Mouse (Mus musculus) yolk sac, embryonic 10.5 days (tissue): Measurements from ENCODE around the gene Uchl4.
A peak's percentile ranks its signal among the peaks of the same experiment; 100 is the strongest.

Source experiments
- DNase-seq: peaks from one replicate; pipeline ENCODE4 v3.0.0-alpha.2; 2017; ENCODE audit warnings: low spot score

Uchl4 gene

GRCm38 (mm10) chr9:64234768-64235435, at the start of gene Uchl4:
TSS of gene Uchl4 (plus strand) at chr9:64235201.
- no peak for DNase-seq

DNA sequence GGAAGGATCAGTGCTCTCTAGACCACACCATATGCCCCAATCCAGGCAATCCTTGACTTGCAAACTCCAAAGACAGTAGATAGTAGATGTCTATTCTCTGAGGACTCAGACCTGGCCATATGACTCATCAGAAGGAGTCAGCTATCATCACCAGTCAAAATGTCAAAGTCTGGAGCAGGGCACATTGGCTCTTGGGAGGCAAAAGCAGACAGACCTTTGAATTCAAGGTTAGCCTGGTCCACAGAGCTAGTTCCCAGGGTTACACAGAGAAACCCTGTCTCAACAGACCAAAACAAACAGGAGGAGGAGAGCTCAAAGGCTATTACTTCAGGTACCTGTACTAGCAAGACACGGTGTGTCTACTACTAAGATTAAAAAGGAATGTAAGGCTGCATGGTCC, 41.1 kb upstream of the Uchl4 start:
- DNase-seq: peak; percentile 57

- no peak for DNase-seq
These were observed 39.4 kb upstream of the Uchl4 start for GRCm38 (mm10) chr9:64195554-64195953.

- no peak for DNase-seq
These were observed 37.5 kb upstream of the Uchl4 start for GRCm38 (mm10) chr9:64197524-64197923.

GRCm38 (mm10) chr9:64198068-64198762, 36.8 kb upstream of the Uchl4 start:
- no peak for DNase-seq

GRCm38 (mm10) chr9:64198763-64199418, 36.1 kb upstream of the Uchl4 start:
- DNase-seq: peak; percentile 64

GRCm38 (mm10) chr9:64199897-64200296, 35.1 kb upstream of the Uchl4 start:
- peak; percentile 64 for DNase-seq

- DNase-seq: no peak
These were observed 32.7 kb upstream of the Uchl4 start for GRCm38 (mm10) chr9:64202331-64202730.

GRCm38 (mm10) chr9:64202866-64203265, 32.1 kb upstream of the Uchl4 start:
- no peak for DNase-seq

- no peak for DNase-seq
These were observed 27.4 kb upstream of the Uchl4 start for GRCm38 (mm10) chr9:64207509-64208084.

GRCm38 (mm10) chr9:64214452-64214851, 20.5 kb upstream of the Uchl4 start:
- no peak for DNase-seq

DNA sequence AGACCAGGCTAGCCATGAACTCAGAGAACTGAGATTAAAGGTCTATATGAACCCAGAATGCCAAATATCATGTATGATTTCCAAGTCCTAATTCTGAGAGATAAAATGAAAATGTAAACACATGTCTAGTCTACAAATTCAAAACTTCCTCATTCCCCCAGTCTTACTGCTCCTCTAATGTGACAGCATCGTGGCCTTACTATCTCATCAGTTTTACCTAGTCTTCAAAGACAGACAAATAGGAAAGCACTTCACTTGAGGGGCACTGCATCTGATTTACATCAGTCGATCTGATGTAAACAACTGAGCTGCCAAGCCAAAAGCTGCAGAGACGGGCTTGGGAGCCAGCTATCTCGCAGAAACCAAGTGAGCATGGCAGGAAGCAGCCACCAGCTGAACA, 18.9 kb upstream of the Uchl4 start:
- no peak for DNase-seq

GRCm38 (mm10) chr9:64216641-64217040, 18.4 kb upstream of the Uchl4 start:
- no peak for DNase-seq

DNA sequence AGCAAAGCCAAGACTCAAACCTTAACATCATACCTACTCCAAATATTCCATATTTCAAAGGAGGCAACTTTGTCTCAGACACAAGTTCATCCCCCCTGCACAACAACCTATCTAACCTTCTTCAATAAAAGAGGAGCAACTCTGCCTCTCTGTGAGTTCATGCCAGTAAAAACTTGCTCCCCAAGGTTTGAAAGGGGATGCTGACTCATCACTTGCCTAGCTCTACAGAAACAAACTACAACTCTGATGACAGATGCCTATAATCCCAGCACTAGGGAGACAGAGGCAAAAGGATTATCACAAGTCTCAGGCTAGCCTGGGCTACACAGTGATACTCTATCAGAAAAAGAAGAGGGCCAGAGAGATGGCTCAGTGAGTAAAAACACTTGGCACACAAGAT, 17.1 kb upstream of the Uchl4 start:
- DNase-seq: no peak

DNA sequence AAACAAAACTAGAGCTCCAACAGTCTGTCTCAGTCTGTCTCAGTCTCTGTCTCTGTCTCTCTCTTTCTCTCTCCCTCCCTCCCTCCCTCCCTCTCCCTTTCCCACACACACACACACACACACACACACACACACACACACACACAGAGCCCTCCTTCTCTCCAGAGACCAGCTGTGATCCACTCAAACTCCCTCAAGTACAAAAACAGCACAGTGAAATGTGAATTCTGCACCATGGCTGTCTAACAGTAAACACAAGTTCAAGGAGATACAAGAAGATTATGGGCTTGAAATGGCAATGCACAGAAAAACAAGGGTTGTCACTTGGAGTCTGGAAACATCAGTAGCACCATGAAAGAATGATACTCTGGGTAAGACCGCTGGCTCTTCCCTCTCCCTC, 15.7 kb upstream of the Uchl4 start:
- DNase-seq: no peak

DNA sequence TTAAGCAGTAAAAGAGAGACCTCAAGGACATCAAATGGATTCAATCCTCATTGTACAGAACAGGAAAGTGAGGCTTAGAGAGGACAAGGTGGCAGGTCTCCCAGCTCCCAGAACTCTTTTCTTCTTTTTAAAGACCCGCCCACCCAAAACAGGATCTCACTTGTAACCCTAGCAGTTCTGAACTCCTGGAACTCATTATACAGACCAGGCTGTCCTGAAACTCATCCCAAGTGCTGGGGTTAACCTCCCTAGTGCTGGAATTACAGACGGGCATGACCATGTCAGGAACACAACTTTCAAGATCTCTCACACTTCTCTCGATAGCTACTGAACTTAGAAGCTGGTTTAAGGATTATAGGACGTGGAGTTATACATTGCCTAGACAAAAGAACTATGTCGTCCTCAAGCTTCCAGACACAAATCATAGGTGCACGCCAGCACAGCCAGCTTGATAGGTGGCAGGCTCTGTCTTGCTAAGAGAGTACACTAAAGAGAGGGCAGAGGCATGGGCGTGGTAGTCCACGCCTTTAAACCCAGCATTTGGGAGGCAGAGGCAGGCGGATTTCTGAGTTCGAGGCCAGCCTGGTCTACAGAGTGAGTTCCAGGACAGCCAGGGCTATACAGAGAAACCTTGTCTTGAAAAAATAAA, 15.1 kb upstream of the Uchl4 start:
- DNase-seq: no peak

DNA sequence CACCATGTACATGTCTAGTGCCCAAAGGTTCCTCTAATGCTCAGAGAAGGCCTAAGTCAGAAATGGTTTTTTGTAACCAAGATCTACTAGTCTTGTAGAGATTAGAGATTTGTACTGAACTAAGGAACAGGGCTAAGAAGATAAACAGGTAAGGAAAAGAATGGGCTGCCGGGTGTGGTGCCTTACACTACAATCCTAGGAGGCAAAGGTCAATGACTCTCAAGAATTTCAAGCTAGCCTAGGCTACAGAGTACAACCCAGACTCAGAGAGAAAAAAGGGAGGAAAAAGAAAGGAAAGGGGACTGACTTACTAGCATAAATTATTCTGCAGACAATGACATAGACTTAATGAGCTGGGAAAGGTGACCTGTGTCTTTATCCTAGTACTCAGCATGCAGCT, 14.4 kb upstream of the Uchl4 start:
- peak; percentile 37 for DNase-seq

DNA sequence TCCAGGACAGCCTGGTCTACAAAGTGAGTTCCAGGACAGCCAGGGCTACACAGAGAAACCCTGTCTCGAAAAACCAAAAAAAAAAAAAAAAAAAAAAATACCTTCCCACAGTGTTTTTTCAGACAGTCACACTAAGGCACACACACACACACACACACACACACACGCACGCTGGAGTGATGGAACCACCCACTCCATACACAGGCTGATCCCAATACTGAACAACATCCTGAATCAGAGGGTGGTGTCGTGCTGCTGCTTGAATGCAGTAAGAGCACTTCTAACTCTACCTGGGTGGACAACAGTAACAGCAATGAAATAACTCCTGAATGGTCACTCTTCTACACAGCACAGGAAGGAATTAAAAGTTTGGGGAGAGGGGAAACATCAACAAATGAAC, 13.5 kb upstream of the Uchl4 start:
- DNase-seq: no peak

GRCm38 (mm10) chr9:64222098-64222497, 12.9 kb upstream of the Uchl4 start:
- no peak for DNase-seq

DNA sequence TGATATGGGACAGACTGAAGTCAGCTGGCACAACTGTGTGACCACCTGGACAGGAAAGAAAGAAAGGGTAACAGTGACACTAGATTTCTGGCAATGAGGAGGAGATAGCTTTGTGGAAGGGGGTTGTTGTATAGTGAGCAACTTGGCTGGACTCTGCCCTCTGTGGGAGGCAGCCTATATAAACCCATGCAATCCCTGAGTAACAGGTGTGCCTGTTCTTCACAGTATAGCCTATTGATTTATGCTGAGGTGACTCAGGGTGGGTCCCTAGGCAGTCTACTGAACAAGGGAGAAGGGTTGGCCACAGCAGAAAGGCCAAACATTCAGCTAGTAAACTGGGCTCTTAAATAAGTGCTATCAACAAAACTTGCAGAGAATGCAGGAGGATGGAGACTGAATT, 9.2 kb upstream of the Uchl4 start:
- DNase-seq: no peak

DNA sequence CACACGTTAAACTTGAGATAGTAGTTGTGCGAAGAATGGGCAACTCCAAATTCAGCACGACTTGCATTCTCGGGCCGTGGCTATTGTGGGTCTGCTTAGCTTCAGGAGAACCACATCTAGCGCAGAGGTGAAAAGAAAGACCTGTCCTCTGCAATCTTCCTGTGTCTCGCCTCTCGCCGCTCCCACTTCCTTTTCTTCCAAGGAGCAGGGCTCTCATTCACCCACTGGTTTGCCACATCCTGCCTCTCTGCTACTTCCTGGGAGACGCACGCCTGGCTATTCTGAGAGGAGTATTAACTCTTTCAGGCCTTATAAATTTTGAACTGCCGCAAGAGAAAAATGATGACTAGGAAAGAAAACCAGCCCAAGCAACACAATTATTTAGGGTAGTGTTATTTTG, 7.3 kb upstream of the Uchl4 start:
- DNase-seq: no peak

DNA sequence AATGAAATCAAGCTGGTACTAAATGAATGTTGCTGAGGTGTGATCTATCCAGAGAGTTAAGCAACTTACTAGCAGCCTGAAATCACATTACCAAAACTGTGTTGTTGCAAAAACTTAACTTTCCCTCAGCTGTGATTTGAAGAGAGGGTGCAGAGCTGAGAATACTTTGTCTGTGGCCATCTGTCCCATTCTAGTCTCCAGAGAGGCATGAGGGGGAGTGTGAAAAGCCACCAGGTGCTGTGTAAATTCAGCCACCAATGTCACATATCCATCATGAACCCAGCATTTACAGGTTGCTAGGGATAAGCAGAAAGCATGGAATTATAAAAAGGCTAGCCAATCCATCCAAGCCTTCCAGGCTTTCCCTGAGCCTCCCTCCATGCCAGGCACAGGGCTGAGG, 6.0 kb upstream of the Uchl4 start:
- DNase-seq: no peak

- DNase-seq: no peak
These were observed 3.8 kb upstream of the Uchl4 start for GRCm38 (mm10) chr9:64231171-64231570.
